Mouse (Mus musculus) heart, adult 18-20 months (tissue): ENCODE measurements at regions not wholly inside any gene's neighbourhood (a gene's known extent, or its start where the extent isn't known, plus 50 kb on each side); places are given as distances from the start of the nearest gene placed in this dataset.

ENCODE experiments used
- DNase-seq, 2 experiments: peaks; one replicate each; pipeline ENCODE4 v3.0.0; 2021 to 2022; ENCODE audit warnings: mixed read lengths in 1 of 2

GRCm38 (mm10) chr3:52801446-52801845 is 215.6 kb downstream of the Cog6 start:
- no peak for DNase-seq

DNA sequence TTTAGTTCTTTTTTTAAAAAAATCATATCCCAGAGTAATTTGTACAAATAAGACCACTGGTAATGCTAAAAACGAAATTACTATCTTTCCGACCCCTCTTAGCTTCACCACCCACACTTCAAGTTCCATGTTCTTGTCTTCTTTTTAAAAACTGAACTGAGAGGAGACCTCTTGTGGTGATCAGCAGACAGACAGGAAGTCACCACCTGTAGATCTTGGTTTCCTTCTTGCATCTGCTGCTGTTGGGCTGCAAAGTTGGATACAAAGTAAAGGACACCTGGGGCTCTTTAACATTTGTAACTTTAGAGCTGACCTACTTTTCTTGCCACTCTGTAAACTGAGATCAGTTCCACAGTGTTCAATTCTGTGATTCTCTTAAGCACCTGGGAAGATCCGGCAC is 216.4 kb downstream of the Cog6 start:
- DNase-seq = no peak

GRCm38 (mm10) chr3:52797801-52798200 is 219.2 kb downstream of the Cog6 start:
- DNase-seq = peak; percentile 36 to 55

GRCm38 (mm10) chr3:52797164-52797563 is 219.9 kb downstream of the Cog6 start:
- DNase-seq = no peak

GRCm38 (mm10) chr3:52794218-52794617 is 222.8 kb downstream of the Cog6 start:
- DNase-seq = no peak

- peak; percentile 39 to 50 for DNase-seq
Observed at GRCm38 (mm10) chr3:52792801-52793200, 224.2 kb downstream of the Cog6 start.

DNA sequence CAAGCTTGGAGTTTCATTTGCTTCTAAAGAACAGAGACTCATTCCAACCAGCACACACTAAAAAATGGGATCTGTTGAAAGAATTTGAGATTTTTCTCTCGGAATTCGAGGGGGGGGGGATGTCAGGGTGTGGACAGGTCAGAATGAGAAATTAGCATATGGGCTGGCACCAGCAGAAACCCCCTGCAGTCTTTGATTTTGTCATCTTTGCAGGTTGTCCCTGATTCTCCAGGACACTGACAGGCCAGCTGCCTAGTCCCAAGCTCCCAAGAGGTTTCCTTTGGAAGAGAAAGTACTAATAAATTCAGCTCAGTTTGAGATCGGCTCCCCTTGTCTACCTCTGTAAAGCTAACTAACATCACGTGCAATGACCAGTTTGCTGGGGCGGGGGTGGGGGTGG is 224.9 kb downstream of the Cog6 start:
- no peak for DNase-seq

DNA sequence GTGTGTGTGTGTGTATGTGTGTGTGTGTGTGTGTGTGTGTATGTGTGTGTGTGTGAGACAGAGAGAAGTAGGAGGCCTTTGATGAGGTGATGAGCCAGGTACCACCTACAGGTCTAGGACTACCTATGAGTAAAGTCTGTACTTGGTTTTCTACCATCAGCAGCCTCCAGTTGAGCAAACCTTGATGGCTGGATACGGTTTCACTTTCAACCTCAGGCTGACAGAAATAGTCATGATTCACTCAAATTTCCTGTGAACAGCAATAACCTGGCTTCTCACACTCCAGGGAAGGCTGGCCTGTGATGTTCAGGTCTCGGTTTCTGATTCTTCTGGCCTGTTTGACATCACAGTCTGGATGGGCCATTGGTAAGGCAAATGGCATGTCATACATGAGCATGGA is 226.1 kb downstream of the Cog6 start:
- no peak for DNase-seq

GRCm38 (mm10) chr3:52787964-52788760 is 228.9 kb downstream of the Cog6 start:
- no peak for DNase-seq

- DNase-seq = no peak
Observed at GRCm38 (mm10) chr3:52785595-52785994, 231.4 kb downstream of the Cog6 start.

DNA sequence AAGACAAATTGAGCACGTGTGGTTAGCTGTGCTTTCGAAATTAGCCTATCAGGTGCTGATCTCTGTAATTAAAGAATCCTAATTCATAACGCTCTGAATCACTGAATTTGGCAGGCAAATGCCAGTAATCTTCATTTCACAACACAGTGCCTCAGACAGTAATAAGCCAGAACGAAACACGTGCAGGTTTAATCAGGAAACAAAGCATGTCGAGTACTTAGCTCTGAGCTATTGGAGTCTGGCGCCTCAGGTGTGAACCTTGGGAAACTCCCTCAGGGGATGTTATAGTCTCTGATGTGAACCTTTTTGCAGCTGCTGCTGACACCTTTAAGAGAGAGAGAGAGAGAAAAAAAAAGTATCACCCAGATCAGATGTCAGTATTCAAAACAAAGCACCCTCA is 232.6 kb downstream of the Cog6 start:
- no peak for DNase-seq

GRCm38 (mm10) chr3:52782576-52782975 is 234.5 kb downstream of the Cog6 start:
- no peak for DNase-seq

DNA sequence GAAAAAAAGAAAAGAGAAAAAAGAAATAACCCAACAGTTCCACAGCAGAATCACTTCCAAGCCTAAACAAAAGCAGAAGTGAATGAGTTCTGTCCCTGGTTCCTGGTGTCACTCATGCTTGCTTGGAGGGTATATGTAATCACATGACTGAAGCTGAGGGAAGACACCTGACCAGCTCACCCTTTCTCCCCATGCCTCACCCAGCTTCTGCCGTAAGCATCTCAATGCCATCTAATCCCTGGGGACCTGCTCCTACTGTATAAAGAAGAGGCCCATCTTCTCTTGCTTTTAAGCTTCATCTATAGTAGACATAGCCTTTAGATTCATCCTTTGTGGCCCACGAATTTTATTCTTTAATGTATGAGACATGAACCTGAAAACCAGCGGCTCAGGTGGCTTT is 235.5 kb downstream of the Cog6 start:
- DNase-seq = no peak

DNA sequence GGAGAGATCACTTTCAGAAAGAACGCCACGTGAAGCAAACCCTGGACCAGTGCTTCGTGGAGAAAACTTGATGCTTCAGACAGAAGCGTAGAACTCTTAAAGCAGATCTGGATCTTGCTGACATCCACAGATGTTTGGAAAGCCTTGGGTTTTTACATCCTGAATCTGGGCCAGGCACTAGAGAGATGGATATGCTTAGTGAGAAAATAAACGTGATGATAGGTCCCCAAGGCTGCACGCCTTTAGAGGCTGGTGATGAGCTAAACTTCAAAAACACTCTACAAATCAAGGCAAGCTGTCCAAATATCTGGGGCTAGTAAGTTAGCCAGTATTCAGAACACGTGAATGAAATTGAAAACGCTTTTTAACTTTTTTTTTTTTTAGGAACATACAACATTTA is 236.7 kb downstream of the Cog6 start:
- no peak for DNase-seq

DNA sequence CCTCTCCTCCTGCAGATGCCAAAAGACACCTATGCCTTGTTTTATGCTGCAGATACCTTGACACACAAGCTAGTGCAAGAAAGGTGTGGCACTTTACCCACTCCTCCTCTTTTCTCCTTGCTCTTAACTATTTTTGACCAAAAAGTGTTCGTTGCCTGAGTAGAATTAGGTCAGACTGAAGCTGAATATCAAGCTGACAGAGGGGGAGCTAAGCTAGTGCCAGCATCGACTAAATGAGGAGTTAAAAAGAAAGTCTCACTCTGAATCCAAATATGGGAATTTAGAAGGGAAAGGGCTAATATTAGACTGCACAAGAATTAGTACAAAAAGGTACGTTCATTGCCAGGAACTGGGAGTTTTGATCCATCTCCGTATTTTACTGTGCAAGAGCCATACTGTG is 241.2 kb downstream of the Cog6 start:
- no peak for DNase-seq

DNA sequence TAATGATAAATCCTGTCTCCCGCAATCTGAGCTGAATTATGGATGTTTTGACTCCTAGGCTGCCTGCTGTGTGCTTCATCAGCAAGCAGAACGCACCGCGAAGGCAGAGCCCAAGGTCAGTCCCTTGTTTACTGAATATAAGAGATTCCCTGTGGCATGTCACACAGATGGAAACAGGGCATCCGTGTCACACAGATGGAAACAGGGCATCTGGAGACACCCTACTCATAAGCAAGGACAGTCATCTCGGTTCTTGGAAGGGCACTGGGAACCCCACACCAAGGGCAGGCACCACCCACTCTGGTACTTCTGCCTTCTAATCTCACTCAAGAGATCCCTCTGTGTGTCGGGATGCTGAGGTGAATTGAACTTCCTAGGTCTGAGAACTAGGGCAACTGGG is 241.9 kb downstream of the Cog6 start:
- no peak for DNase-seq

- no peak for DNase-seq
Observed at GRCm38 (mm10) chr3:52774734-52775133, 242.3 kb downstream of the Cog6 start.

DNA sequence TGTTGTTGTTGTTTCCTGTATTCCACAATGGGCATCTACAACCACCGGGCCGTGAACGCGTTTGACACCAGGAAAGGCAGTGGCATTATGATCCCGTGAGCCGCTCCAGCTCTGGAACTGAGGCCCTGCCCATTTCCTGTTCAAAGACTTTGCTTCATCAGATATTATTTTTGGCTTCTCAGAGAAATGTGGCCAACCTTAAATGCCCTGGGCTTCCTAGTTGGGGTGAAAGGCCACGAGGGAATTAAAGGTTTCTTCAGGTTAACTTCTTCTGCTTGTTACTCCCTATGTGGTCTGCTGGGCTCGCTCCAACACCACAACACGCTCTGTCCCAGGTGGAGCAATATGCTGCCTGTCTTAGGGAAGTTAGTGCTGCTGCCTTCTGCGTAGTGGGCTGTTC is 249.8 kb downstream of the Cog6 start:
- DNase-seq = peak; percentile 34 to 45

DNA sequence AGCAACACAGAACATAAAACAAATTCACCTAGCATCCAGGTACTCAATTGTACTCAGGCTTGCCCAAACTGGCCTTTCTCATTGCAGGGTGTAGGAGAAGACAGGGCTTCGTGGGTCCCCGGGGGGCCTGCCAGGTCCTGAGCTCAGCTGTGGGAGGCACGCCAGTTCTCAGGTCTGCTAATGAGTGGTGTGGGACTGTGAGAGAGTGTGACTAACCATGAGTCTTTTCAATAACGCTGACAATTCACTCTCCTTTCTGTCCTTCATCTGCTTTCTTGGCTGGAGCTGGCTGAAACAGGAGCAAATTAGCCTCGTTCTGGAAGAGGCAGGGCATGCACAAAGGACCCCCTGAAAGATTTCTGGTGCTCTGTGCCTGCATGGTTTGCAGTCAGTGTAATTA is 250.2 kb downstream of the Cog6 start:
- DNase-seq = no peak

DNA sequence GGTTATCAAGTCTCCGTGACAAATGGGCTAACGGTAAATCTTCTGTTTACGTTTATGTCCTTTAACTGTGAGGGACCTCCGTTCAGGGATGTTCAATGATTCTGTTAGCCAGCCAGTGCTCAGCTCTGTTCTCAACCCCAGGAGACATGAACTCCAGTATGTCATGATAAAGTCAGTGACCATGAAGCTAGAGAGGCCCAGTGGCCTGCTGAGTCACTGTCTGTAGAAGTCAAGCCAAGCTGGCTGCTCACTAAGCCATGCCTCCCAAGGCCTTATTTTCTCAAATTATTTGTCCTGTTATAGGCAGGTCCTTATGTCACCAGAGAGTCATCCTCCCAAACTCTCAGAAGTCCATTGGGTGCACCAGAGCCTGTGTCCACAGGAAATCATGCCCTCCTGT is 252.9 kb downstream of the Cog6 start:
- peak; percentile 37 to 60 for DNase-seq

GRCm38 (mm10) chr3:52763660-52764059 is 253.4 kb downstream of the Cog6 start:
- peak; percentile 30 to 32 for DNase-seq

GRCm38 (mm10) chr3:52762549-52762948 is 254.5 kb downstream of the Cog6 start:
- DNase-seq = no peak

- no peak for DNase-seq
Observed at GRCm38 (mm10) chr3:52759846-52760245, 257.2 kb downstream of the Cog6 start.

DNA sequence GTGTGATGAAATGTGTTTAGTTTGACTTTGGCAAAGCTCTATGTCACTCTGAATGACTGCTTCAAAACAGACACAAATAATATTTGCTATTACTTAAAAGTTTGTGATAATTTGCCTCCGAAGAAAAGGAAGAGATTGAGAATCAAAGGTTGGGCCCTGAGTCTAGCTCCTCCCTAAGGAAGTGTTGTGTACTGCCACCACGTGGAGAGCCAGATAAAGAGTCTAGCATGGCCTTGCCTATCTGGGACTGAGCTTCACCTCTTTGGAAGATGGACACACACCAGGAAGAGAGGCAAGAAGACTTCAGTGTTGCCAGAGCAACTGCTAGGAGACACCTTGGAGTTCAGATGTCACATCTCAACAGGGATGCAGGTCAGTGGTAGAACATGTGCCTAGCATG is 258.5 kb downstream of the Cog6 start:
- DNase-seq = peak; percentile 66 to 77

GRCm38 (mm10) chr3:52756816-52757215 is 260.2 kb downstream of the Cog6 start:
- no peak for DNase-seq
